Mouse (Mus musculus) heart, adult 8-10 months (tissue): ENCODE data around the gene Dnajb11. TPM values are rescaled to one million over a fixed set of nuclear protein-coding genes. Genes with fewer than 3 reads are reported as not detected.

Experiments used
- DNase-seq: peaks from one replicate; pipeline ENCODE4 v3.0.0; 2022; ENCODE audit warnings: low spot score
- total RNA-seq, 4 experiments: library from RNA; stranded (reverse); gene quantifications; 2 replicates each; pipeline ENCODE4 v1.2.4; 2022

The Dnajb11 gene
- total RNA-seq, 4 experiments from 2014 or later = 43.8 to 68.4 (median 55.3) TPM

- peak; percentile 40 for DNase-seq
Observed at GRCm38 (mm10) chr16:22881487-22881886, 23.8 kb downstream of the Dnajb11 start.

- no peak for DNase-seq
Observed at GRCm38 (mm10) chr16:22883441-22883840, 25.8 kb downstream of the Dnajb11 start.

GRCm38 (mm10) chr16:22885356-22885755, 27.7 kb downstream of the Dnajb11 start:
- no peak for DNase-seq

- DNase-seq = no peak
Observed at GRCm38 (mm10) chr16:22886726-22887125, 29.1 kb downstream of the Dnajb11 start.

GRCm38 (mm10) chr16:22888835-22889234, 31.2 kb downstream of the Dnajb11 start:
- DNase-seq = no peak

GRCm38 (mm10) chr16:22889716-22890115, 32.1 kb downstream of the Dnajb11 start:
- no peak for DNase-seq

- no peak for DNase-seq
Observed at GRCm38 (mm10) chr16:22890683-22891510, 33.3 kb downstream of the Dnajb11 start, which contains the start of gene Ahsg. Gene Ahsg, plus strand, starts transcription at chr16:22891277.

- no peak for DNase-seq
Observed at GRCm38 (mm10) chr16:22891733-22892154, 34.1 kb downstream of the Dnajb11 start.

GRCm38 (mm10) chr16:22894095-22894494, 36.5 kb downstream of the Dnajb11 start:
- DNase-seq = no peak

- DNase-seq = no peak
Observed at GRCm38 (mm10) chr16:22896618-22897017, 39.0 kb downstream of the Dnajb11 start.

- DNase-seq = no peak
Observed at GRCm38 (mm10) chr16:22899346-22899745, 41.7 kb downstream of the Dnajb11 start.

- DNase-seq = no peak
Observed at GRCm38 (mm10) chr16:22899866-22900570, 42.4 kb downstream of the Dnajb11 start.

- DNase-seq = no peak
Observed at GRCm38 (mm10) chr16:22901326-22901725, 43.7 kb downstream of the Dnajb11 start.

GRCm38 (mm10) chr16:22909290-22909689, 51.6 kb downstream of the Dnajb11 start:
- no peak for DNase-seq

GRCm38 (mm10) chr16:22911986-22912385, 54.3 kb downstream of the Dnajb11 start:
- peak; percentile 43 for DNase-seq

- no peak for DNase-seq
Observed at GRCm38 (mm10) chr16:22912886-22913285, 55.2 kb downstream of the Dnajb11 start.

- DNase-seq = no peak
Observed at GRCm38 (mm10) chr16:22914276-22914675, 56.6 kb downstream of the Dnajb11 start.

- no peak for DNase-seq
Observed at GRCm38 (mm10) chr16:22918034-22918433, 60.4 kb downstream of the Dnajb11 start, which contains the start of gene Fetub. Gene Fetub, plus strand, starts transcription at chr16:22918334.

- DNase-seq = no peak
Observed at GRCm38 (mm10) chr16:22918664-22919312, 61.1 kb downstream of the Dnajb11 start.

- peak; percentile 27 for DNase-seq
Observed at GRCm38 (mm10) chr16:22919971-22920854, 62.6 kb downstream of the Dnajb11 start.

- no peak for DNase-seq
Observed at GRCm38 (mm10) chr16:22921761-22922160, 64.1 kb downstream of the Dnajb11 start.
